Mouse (Mus musculus) neural tube, embryonic 15.5 days (tissue): ENCODE measurements at regions not wholly inside any gene's neighbourhood (a gene's known extent, or its start where the extent isn't known, plus 50 kb on each side); places are given as distances from the start of the nearest gene placed in this dataset.

Source experiments
- ATAC-seq: fragments of 200-750 bp; cut with Nextera tagmentation; 2 replicates; pipeline ENCODE4 v1.8.0; 2017; ENCODE audit warnings: mild to moderate bottlenecking, moderate TSS enrichment, moderate library complexity; ENCODE audit not compliant: low FRiP score
- H3K27ac ChIP-seq: fragments of 300-500 bp; sonication (generic); replicated peaks from 2 replicates; pipeline ENCODE4 v1.5.1; 2015; ENCODE audit warnings: mild to moderate bottlenecking, inconsistent platforms
- H3K27me3 ChIP-seq: fragments of 300-500 bp; sonication (generic); replicated peaks from 2 replicates; pipeline ENCODE4 v1.6.1; 2015; ENCODE audit warnings: inconsistent platforms
- H3K36me3 ChIP-seq: fragments of 300-500 bp; sonication (generic); 2 replicates; pipeline ENCODE4 v1.6.1; 2015; ENCODE audit warnings: inconsistent platforms
- H3K4me1 ChIP-seq: fragments of 300-500 bp; sonication (generic); 2 replicates; pipeline ENCODE4 v1.6.1; 2015; ENCODE audit warnings: inconsistent platforms
- H3K4me2 ChIP-seq: fragments of 300-500 bp; sonication (generic); 2 replicates; pipeline ENCODE4 v1.6.1; 2015; ENCODE audit warnings: inconsistent platforms, mild to moderate bottlenecking, moderate library complexity
- H3K4me3 ChIP-seq: fragments of 300-500 bp; sonication (generic); replicated peaks from 2 replicates; pipeline ENCODE4 v1.5.1; 2015; ENCODE audit warnings: mild to moderate bottlenecking, inconsistent platforms
- H3K9ac ChIP-seq: fragments of 300-500 bp; sonication (generic); replicated peaks from 2 replicates; pipeline ENCODE4 v1.6.1; 2015; ENCODE audit warnings: mild to moderate bottlenecking, inconsistent platforms
- H3K9me3 ChIP-seq: fragments of 300-500 bp; sonication (generic); replicated peaks from 2 replicates; pipeline ENCODE4 v1.6.1; 2016; ENCODE audit warnings: inconsistent platforms
- WGBS: fragments of 180-500 bp; shearing (Covaris S2); methylation state at CpG from one replicate; pipeline ENCODE4 v1.1.7; 2015; ENCODE audit warnings: mixed read lengths; 5-methylcytosine and 5-hydroxymethylcytosine counted together

DNA sequence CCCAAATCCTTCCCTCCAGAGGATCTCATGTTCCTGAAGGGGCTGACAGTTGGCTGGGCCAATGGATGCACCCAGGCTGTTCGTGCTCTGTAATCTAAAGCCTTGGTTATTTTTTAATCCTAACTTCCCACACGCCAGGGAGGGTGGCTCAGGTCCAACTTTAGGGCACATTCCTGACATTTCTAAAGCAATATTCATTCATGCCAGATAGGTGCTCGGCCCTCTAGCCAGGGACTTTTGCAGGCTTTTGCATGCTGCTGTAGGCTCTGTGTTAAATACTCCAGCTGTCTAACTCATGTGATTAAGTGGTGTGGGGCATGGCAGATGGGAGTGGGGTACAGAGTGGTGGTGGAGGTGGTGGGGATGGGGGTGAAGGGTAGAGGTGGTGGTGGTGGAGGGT is 246.0 kb downstream of the Plpp3 start:
- no peak overlapping the region for H3K27ac ChIP-seq
- no peak overlapping the region for H3K4me3 ChIP-seq
- no peaks in the 10 kb centered on the region for H3K9me3 ChIP-seq
- no peak for ATAC-seq
- no peak overlapping the region for H3K9ac ChIP-seq
- H3K36me3 ChIP-seq, result no peaks in the 10 kb centered on the region
- H3K4me2 ChIP-seq, result no peak overlapping the region
- 79% methylated on average over 3 of the region's 3 CpGs for WGBS
- no peaks in the 10 kb centered on the region for H3K27me3 ChIP-seq
- no peaks in the 10 kb centered on the region; the same call in 1 of the 2 replicates for H3K4me1 ChIP-seq

DNA sequence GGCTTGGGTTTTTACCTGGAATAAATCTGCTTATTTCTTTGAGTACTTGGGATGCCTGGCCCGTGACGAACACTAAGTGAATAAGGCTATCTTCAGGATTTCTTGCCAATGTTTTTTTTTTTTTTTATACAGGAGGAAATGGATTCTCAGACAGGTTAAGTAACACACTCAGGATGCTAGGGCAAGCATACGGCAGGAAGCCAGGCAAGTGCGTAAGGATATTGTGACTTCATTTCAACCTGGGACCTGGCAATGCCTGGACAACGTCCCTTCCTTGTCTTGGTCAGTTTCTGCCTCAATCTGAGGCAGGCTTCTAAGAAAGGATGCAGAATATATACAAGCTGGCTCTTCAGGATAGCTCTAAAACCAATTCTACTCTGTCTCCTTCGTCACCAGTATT is 246.5 kb downstream of the Plpp3 start:
- WGBS, result 96% methylated on average over 6 of the region's 6 CpGs
- no peak overlapping the region for H3K4me2 ChIP-seq

DNA sequence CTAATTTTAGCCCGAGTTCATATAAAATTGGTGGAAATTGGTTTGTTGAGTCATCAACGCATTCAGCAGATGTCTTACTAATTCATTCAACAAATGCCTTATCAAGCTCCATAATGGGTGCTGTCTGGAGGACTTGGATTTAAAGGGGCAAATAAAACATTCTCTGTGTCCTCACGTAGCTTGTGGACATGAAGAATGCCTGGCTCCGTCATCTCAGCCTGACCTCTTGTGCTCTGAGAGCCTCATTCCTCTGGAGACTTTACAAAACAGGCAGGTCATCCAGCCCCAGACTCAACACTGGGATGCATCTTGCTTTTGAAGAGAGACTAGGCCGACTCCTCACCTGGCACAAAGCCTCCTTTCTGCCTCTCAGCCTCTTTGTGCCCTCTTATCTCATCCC is 248.6 kb downstream of the Plpp3 start:
- H3K27me3 ChIP-seq, result no peaks in the 10 kb centered on the region
- H3K4me2 ChIP-seq, result no peak overlapping the region
- H3K4me3 ChIP-seq, result no peak overlapping the region
- ATAC-seq, result no peak
- no peak overlapping the region for H3K9ac ChIP-seq
- no peaks in the 10 kb centered on the region for H3K36me3 ChIP-seq
- 87% methylated on average over 5 of the region's 5 CpGs for WGBS
- H3K9me3 ChIP-seq, result no peaks in the 10 kb centered on the region
- no peaks in the 10 kb centered on the region; the same call in 1 of the 2 replicates for H3K4me1 ChIP-seq
- no peak overlapping the region for H3K27ac ChIP-seq

More for the DNA sequence above, 246.5 kb downstream of the Plpp3 start:
- Histone ChIP-seq H3K27me3 (no peaks in the 10 kb centered on the region), H3K4me1 (no peaks in the 10 kb centered on the region; the same call in 1 of the 2 replicates), H3K9ac (no peak overlapping the region), H3K4me3 (no peak overlapping the region), H3K36me3 (no peaks in the 10 kb centered on the region), H3K9me3 (no peaks in the 10 kb centered on the region), H3K27ac (no peak overlapping the region)
- ATAC-seq, result no peak

DNA sequence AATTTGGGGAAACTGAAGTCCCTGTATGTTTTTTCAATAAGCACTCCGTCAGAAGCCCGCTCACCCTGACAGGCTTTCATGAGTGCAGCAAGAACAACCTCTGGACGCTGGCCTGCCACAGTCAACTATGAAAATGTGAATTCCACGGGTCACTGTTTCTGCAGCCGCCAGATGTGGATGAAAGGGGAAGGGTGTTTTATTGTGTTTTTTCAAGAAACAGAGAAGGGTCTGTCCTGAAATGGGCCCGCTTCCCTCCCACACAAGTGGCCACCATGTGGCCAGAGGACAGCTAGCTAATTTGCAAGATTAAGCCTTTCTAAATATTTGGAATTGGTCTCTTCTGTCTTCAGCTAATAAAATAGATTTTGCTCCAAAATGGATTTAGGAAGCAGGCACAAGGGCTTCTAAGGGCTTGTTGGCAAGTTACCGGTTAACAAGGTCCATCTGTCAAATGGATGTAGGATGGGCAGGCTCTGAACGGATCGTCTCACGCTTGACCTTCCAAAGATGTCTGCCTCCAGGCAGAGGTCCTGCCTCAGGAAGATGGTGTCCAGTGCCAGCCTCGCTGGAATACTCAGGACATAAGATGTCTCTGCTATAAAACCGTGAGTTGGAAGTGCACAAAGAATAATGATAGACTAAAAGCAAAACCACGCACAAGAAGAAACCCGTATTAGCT is 249.8 kb downstream of the Plpp3 start:
- ATAC-seq, result no peak
- WGBS, result 58% methylated on average over 14 of the region's 14 CpGs
- H3K4me1 ChIP-seq, result no peaks in the 10 kb centered on the region; the same call in 1 of the 2 replicates
- no peaks in the 10 kb centered on the region for H3K27me3 ChIP-seq
- H3K4me2 ChIP-seq, result no peak overlapping the region
- H3K9me3 ChIP-seq, result no peaks in the 10 kb centered on the region
- no peak overlapping the region for H3K9ac ChIP-seq
- H3K4me3 ChIP-seq, result no peak overlapping the region
- H3K27ac ChIP-seq, result no peak overlapping the region
- no peaks in the 10 kb centered on the region for H3K36me3 ChIP-seq

DNA sequence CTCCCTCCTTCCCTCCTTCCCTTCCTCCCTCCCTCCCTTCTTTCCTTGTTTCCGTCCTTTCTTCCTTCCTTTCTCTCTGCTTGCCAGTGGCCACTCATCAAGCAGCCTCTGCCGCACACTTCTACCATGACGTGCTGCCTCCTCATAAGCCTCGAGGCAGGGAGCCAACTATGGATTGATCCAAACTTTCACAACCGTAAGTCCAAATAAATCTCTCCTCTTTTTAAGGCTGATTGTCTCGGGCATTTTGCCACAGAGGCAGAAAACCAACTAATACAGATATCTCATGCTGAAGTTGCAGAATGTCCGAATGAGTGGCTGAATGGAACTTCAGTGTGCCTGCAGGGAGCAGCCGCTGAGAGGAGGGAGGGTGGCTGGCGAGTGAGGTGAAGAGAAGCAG is 251.7 kb downstream of the Plpp3 start:
- Histone ChIP-seq H3K4me1 (no peaks in the 10 kb centered on the region; the same call in 1 of the 2 replicates), H3K27me3 (no peaks in the 10 kb centered on the region), H3K4me2 (no peak overlapping the region), H3K27ac (no peak overlapping the region), H3K9me3 (no peaks in the 10 kb centered on the region), H3K4me3 (no peak overlapping the region), H3K36me3 (no peaks in the 10 kb centered on the region), H3K9ac (no peak overlapping the region)
- WGBS, result 78% methylated on average over 9 of the region's 9 CpGs
- no peak for ATAC-seq

DNA sequence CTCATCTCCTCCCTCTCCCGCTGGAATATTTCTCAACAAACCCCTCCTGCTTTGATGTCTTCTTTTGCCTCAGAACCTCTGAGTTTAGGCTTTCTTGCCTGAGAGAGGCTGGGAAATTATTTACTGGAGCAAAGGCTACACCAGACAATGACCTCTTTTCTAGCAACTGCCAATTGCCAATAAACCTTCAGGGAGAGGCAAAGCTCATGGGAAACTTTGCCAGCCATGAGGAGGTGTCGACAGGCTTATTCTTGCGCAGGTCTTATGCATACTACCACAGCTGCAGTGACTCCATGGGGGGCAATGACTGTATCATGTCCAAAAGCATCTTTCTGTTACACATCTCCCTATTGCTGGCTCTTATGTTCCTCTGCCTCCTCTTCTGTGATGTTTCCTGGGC is 260.0 kb downstream of the Plpp3 start:
- no peak for ATAC-seq
- WGBS, result 95% methylated on average over 3 of the region's 3 CpGs
- H3K9ac ChIP-seq, result no peak overlapping the region

DNA sequence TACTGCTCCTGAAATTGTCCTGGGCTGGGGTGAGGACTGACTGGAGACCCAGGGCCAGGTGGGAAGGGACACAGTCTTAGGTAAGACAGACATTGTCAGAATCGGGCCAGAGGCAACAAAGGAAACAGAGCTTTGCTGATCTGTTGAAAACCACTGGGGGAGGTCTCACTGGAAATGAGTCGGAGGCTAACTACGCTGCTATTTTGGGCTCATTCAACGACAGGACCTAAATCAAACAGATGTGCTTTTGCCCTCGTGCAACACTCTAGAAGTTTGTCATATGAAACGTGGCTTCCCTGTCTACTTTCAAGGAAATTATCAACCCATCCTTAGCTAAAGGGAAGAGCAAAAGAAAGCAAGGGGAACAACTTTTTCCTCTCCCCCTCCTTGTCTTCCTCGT is 265.3 kb downstream of the Plpp3 start:
- H3K27me3 ChIP-seq, result no peaks in the 10 kb centered on the region
- no peak for ATAC-seq
- no peak overlapping the region for H3K27ac ChIP-seq
- no peak overlapping the region for H3K4me3 ChIP-seq
- no peak overlapping the region for H3K4me2 ChIP-seq
- no peak overlapping the region for H3K9ac ChIP-seq
- H3K4me1 ChIP-seq, result no peaks in the 10 kb centered on the region
- no peaks in the 10 kb centered on the region for H3K9me3 ChIP-seq
- H3K36me3 ChIP-seq, result no peaks in the 10 kb centered on the region
- WGBS, result 48% methylated on average over 7 of the region's 7 CpGs

More for the DNA sequence above, 260.0 kb downstream of the Plpp3 start:
- Histone ChIP-seq H3K4me3 (no peak overlapping the region), H3K36me3 (no peaks in the 10 kb centered on the region), H3K27me3 (no peaks in the 10 kb centered on the region), H3K27ac (no peak overlapping the region), H3K4me2 (no peak overlapping the region), H3K9me3 (0 out of 2 replicates have a peak, but pooled peaks cover 4% of the 10 kb centered on the region), H3K4me1 (no peaks in the 10 kb centered on the region)

DNA sequence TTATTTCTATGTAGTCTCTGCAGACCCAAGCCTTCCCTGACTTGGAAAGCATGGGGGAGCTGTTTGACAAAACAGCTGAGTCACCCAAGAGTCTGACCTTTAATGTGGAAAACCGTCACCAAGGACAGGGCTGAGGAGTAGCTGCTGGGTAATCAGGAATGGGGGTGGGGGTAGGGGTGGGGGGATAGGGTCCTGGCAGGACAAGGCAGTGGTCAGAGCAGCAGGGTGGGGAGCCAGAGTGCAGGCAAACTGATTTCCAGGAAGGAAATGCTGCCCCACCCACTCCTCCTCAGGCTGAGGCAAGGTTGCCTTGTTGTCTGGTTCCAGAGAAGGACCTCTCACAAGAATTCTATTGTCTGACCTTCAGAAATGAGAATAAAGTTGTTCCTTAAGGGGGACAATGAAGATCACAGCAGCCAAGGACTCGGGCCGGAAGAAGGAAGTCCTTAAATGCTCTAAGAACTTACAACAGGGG is 266.6 kb downstream of the Plpp3 start:
- Histone ChIP-seq H3K4me3 (no peak overlapping the region), H3K27ac (no peak overlapping the region), H3K36me3 (no peaks in the 10 kb centered on the region), H3K9ac (no peak overlapping the region), H3K4me1 (no peaks in the 10 kb centered on the region), H3K9me3 (no peaks in the 10 kb centered on the region), H3K27me3 (no peaks in the 10 kb centered on the region), H3K4me2 (no peak overlapping the region)
- ATAC-seq, result no peak
- WGBS, result 84% methylated on average over 3 of the region's 3 CpGs

DNA sequence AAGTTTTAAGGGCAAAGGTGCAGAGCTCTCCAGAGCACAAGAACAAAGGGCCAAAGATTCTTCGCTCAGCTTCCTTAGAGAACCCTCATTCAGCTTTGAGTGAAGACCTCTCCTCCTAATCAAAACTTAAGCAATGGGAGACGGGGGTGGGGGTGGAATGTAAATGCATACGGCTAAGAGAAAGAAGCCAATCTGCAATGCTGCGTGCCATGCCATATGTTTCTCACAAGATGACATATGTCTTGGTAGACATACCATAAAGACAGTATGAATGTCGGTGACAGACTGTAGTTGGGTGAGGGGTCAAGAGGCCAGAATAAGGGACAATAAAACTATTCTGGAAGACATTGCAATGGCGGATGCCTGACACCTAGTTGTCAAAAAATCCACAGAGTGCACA is 267.9 kb downstream of the Plpp3 start:
- H3K4me1 ChIP-seq, result no peaks in the 10 kb centered on the region
- H3K27me3 ChIP-seq, result no peaks in the 10 kb centered on the region
- no peak overlapping the region for H3K4me3 ChIP-seq
- no peaks in the 10 kb centered on the region for H3K9me3 ChIP-seq
- no peak for ATAC-seq
- H3K27ac ChIP-seq, result no peak overlapping the region
- H3K4me2 ChIP-seq, result no peak overlapping the region
- H3K36me3 ChIP-seq, result no peaks in the 10 kb centered on the region
- H3K9ac ChIP-seq, result no peak overlapping the region
- 73% methylated on average over 6 of the region's 6 CpGs for WGBS

DNA sequence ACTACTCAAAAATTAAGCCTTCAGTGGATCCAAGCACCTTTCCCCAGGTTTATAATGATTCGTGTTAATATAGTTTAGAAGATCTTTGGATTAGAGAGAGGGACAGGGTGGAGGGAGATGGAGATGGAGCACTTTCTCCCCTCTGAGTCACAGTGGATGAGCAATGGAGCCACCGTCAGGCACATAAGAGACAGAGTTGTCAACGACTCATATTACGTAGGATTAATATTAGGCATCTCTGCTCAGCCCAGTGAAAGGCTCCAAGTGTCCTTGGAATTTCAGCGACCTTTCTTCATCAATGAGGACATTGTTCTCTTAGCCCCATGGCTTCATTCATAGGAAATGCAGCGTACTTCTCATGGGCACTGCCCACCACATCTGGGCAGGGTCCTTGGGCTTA is 270.4 kb downstream of the Plpp3 start:
- no peaks in the 10 kb centered on the region for H3K4me1 ChIP-seq
- no peak overlapping the region for H3K27ac ChIP-seq
- H3K9ac ChIP-seq, result no peak overlapping the region
- H3K4me2 ChIP-seq, result no peak overlapping the region
- no peak overlapping the region for H3K4me3 ChIP-seq
- WGBS, result 81% methylated on average over 6 of the region's 6 CpGs
- H3K36me3 ChIP-seq, result no peaks in the 10 kb centered on the region
- H3K27me3 ChIP-seq, result no peaks in the 10 kb centered on the region
- no peaks in the 10 kb centered on the region for H3K9me3 ChIP-seq
- ATAC-seq, result no peak

DNA sequence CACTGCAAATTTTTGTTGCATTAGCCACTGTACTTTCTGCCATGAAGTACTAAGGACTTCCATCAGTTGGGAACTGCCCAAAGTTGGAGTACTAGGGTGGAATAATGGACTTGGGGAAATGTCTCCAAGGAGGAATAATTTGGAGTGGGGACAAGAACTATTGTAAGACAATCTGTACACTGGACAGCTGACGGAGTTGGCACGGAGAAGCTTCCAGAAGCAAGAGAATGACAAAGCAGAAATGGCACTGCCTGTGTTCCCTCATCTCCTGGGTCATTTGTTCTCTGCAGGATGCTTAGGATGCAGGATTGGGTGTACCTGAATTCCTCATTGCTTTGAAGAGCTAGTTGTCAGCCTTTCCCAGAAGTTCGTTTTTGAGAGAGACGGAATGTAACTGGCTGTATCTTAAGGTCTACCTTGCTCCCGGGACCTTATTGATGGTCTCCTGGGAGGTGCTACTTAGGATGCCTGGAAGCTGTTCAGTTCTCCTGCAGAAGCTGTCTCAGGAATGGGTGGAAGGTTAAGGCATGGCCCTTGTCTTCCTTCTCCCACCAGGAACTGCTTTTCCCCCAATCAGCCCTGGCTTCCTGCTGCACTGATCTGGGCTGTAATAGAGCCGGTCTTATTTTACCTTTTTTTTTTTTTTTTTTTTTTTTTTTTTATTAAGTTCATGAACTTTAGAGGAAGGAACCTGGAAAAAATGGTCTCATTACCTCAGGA is 272.4 kb downstream of the Plpp3 start:
- no peaks in the 10 kb centered on the region for H3K4me1 ChIP-seq
- no peaks in the 10 kb centered on the region for H3K36me3 ChIP-seq
- H3K9me3 ChIP-seq, result no peaks in the 10 kb centered on the region
- ATAC-seq, result no peak
- H3K9ac ChIP-seq, result no peak overlapping the region
- no peak overlapping the region for H3K4me3 ChIP-seq
- H3K27me3 ChIP-seq, result no peaks in the 10 kb centered on the region
- no peak overlapping the region for H3K27ac ChIP-seq
- no peak overlapping the region for H3K4me2 ChIP-seq
- WGBS, result 94% methylated on average over 6 of the region's 6 CpGs

DNA sequence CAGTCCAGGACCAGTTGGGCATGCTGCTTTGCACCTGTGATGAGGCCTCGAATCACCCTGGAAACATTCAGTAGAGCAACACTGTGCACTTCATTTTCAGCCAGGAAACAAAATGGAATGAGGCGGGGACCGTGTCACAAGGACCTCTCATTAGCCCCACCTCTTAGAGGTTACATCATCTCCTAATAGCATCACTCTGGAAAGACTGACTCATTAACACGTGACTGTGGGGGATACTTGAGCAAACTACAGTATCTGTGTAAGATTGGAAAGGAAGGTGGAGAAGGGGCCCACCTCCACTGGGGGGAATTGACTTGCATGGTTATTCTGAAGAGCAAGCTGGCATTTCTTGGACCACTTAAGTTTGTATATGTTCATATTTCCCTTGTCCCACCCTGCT is 275.3 kb downstream of the Plpp3 start:
- Histone ChIP-seq H3K27me3 (no peaks in the 10 kb centered on the region), H3K4me2 (no peak overlapping the region), H3K4me3 (no peak overlapping the region), H3K36me3 (no peaks in the 10 kb centered on the region), H3K9ac (no peak overlapping the region), H3K9me3 (no peaks in the 10 kb centered on the region), H3K4me1 (no peaks in the 10 kb centered on the region), H3K27ac (no peak overlapping the region)
- WGBS, result 90% methylated on average over 4 of the region's 4 CpGs
- ATAC-seq, result no peak
